21 mouse cellular contexts compared by ENCODE assay signal in the genomic region with DNA sequence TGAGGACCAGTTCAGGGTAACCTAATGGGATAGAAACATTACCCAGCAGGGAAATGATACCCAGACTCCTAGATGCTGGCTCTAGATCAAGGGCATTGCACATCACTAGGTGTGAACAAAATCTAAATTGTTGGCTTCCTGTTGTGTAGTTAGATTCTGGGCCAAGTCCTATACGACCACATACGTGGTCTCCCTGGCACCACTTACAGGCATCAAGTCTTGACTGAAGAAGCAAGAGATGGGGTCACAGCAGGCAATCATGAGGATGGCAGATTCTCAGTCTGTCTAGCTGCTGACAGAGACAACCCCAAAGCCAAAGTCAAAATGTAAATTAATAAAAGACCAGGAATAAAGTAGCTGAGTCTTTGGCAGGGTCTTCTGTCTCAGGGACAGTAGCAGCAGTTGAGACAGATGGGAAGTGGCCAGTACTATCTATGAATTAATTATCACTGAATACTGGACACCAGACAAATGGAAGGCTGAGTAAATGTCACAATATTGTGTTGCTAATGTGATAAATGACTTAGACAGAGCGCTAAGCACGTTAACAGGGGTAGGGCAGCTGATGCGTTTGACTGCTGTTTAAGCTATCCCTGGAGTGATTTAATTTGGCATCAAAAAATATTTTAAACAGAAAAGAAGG. TPM values are rescaled to one million over a fixed set of nuclear protein-coding genes. Genes with fewer than 3 reads are reported as not detected.
DNase-seq lines count a peak whose midpoint lies in the region; ATAC-seq and TF ChIP-seq lines count a peak whose summit lies in the region.
"Had no signal": no experiment of that assay in that cellular context is flagged by ENCODE, and none has a peak within 500 bp of the region (broad histone marks: within the 10 kb centered on the region; RNA-seq: fewer than 3 reads in every experiment).

No protein-coding gene starts in this region.

- no peak overlapping the region for H3K4me3 ChIP-seq in hindbrain, embryonic 15.5 days
- no peak overlapping the region for H3K4me3 ChIP-seq in hindbrain, embryonic 12.5 days
- no peak overlapping the region for H3K4me3 ChIP-seq in spleen, adult 2 months (ENCODE audit: extremely low read depth, insufficient read depth, insufficient read length)
- H3K4me3 ChIP-seq: embryonic facial prominence, embryonic 15.5 days; heart, embryonic 10.5 days; intestine, embryonic 15.5 days; liver, embryonic 13.5 days; midbrain, embryonic 13.5 days; neural tube, embryonic 13.5 days had no signal

- no peak overlapping the region for H3K9ac ChIP-seq in hindbrain, embryonic 15.5 days
- H3K9ac ChIP-seq in hindbrain, embryonic 12.5 days: no peak overlapping the region
- H3K9ac ChIP-seq: embryonic facial prominence, embryonic 15.5 days; intestine, embryonic 15.5 days; liver, embryonic 13.5 days; lung, embryonic 14.5 days; midbrain, embryonic 13.5 days; neural tube, embryonic 13.5 days had no signal

- H3K4me2 ChIP-seq in hindbrain, embryonic 15.5 days: no peak overlapping the region
- H3K4me2 ChIP-seq in hindbrain, embryonic 12.5 days (replicated peaks): no peak overlapping the region
- H3K4me2 ChIP-seq: embryonic facial prominence, embryonic 15.5 days; intestine, embryonic 15.5 days; liver, embryonic 13.5 days; lung, embryonic 14.5 days; midbrain, embryonic 13.5 days; neural tube, embryonic 13.5 days had no signal

- peaks cover 15% of the 10 kb centered on the region; the same call in 1 of the 2 replicates for H3K4me1 ChIP-seq in hindbrain, embryonic 15.5 days (replicated peaks)
- peaks cover 20% of the 10 kb centered on the region for H3K4me1 ChIP-seq in hindbrain, embryonic 12.5 days
- H3K4me1 ChIP-seq in spleen, adult 2 months (ENCODE audit: control insufficient read depth, insufficient read depth, insufficient read length): peaks cover 19% of the 10 kb centered on the region; the same call in 1 of the 2 replicates

- peak; percentile 77 for ATAC-seq in hindbrain, embryonic 15.5 days (ENCODE audit: low FRiP score, low read depth)
- no peak for ATAC-seq in hindbrain, embryonic 12.5 days (ENCODE audit: low FRiP score)
- ATAC-seq: intestine, embryonic 15.5 days; midbrain, embryonic 13.5 days had no signal

- 42% methylated on average over 5 of the region's 5 CpGs for WGBS in hindbrain, embryonic 15.5 days
- WGBS in hindbrain, embryonic 12.5 days: 42% methylated on average over 5 of the region's 5 CpGs
- 76% methylated on average over 5 of the region's 5 CpGs for WGBS in spleen, adult 2 months

- H3K27ac ChIP-seq in hindbrain, embryonic 15.5 days (replicated peaks): no peak overlapping the region
- H3K27ac ChIP-seq in hindbrain, embryonic 12.5 days: no peak overlapping the region
- H3K27ac ChIP-seq in spleen, adult 2 months (ENCODE audit: insufficient read depth, low read length): peak overlapping the region; percentile 52; the same call in 1 of the 2 replicates
- H3K27ac ChIP-seq: embryonic facial prominence, embryonic 15.5 days; heart, embryonic 10.5 days; intestine, embryonic 15.5 days; liver, embryonic 13.5 days; midbrain, embryonic 13.5 days; neural tube, embryonic 13.5 days had no signal

- no peak for TF ChIP-seq POLR2A in spleen, adult 2 months (IDR thresholded peaks at IDR 0.05; ENCODE audit: low read depth, low read length)

- no peaks in the 10 kb centered on the region for H3K36me3 ChIP-seq in hindbrain, embryonic 15.5 days
- no peaks in the 10 kb centered on the region for H3K36me3 ChIP-seq in hindbrain, embryonic 12.5 days
- no peaks in the 10 kb centered on the region for H3K36me3 ChIP-seq in spleen, adult 2 months (ENCODE audit: control insufficient read depth, insufficient read depth, low read length)
- H3K36me3 ChIP-seq: embryonic facial prominence, embryonic 15.5 days; heart, embryonic 10.5 days; intestine, embryonic 15.5 days; liver, embryonic 13.5 days; midbrain, embryonic 13.5 days; neural tube, embryonic 13.5 days had no signal

- no peak for TF ChIP-seq CTCF in spleen, adult 2 months (IDR thresholded peaks at IDR 0.05; ENCODE audit: extremely low read depth, insufficient read depth, insufficient read length, insufficient replicate concordance)

- peak; percentile 84 to 92 for DNase-seq in cerebellum, postnatal 10 days
- DNase-seq in cerebellum, adult 11 months: no peak
- DNase-seq in spleen, adult 2 months (ENCODE audit: low read depth in 1 of 2, low spot score in 2 of 2): no peak
- no peak for DNase-seq in spleen, adult 18-20 months
- no peak for DNase-seq in layer of hippocampus, adult 9-11 months
- DNase-seq in adipocyte (ENCODE audit: low spot score): no peak
- DNase-seq: adrenal gland, postnatal 25 days; cerebellum, adult 18-20 months; gastrocnemius, postnatal 10 days; heart, postnatal 4 days; kidney, adult 9 months; kidney, postnatal 14 days; liver, embryonic 13.5 days; lung, embryonic 14.5 days had no signal

- H3K9me3 ChIP-seq in hindbrain, embryonic 15.5 days: no peaks in the 10 kb centered on the region
- H3K9me3 ChIP-seq in hindbrain, embryonic 12.5 days (replicated peaks): no peaks in the 10 kb centered on the region
- H3K9me3 ChIP-seq: embryonic facial prominence, embryonic 15.5 days; heart, embryonic 10.5 days; intestine, embryonic 15.5 days; liver, embryonic 13.5 days; midbrain, embryonic 13.5 days; neural tube, embryonic 13.5 days had no signal

- no peaks in the 10 kb centered on the region for H3K27me3 ChIP-seq in hindbrain, embryonic 15.5 days
- H3K27me3 ChIP-seq in hindbrain, embryonic 12.5 days: 0 out of 2 replicates have a peak, but pooled peaks cover 3% of the 10 kb centered on the region
- H3K27me3 ChIP-seq in spleen, adult 2 months (ENCODE audit: control insufficient read depth, insufficient read depth, low read length): no peaks in the 10 kb centered on the region
- H3K27me3 ChIP-seq: embryonic facial prominence, embryonic 15.5 days; intestine, embryonic 15.5 days; liver, embryonic 13.5 days; midbrain, embryonic 13.5 days; neural tube, embryonic 13.5 days had no signal

RNA-seq across cellular contexts. Expression of gene Arl4c, which starts 58.7 kb away (rescaled TPM):
- 43.6 and 45.3 TPM in 2 replicates for polyA plus RNA-seq in hindbrain, embryonic 15.5 days (2015; fragmentation: Nextera tagmentation; extraction: Ambion mirVana)
- 49.4 and 49.8 TPM in 2 replicates for polyA plus RNA-seq in hindbrain, embryonic 12.5 days (2016; fragmentation: Nextera tagmentation; extraction: Ambion mirVana)
- polyA plus RNA-seq in spleen, adult 2 months (2012; rRNA removed): 31.0 and 46.1 TPM in 2 replicates

Comparison
In these comparisons a context has a peak if more than half of its experiments do, and no peak if none do; other contexts are left out.
1. DNase-seq: peak in cerebellum, postnatal 10 days (2 of 2); none in cerebellum, adult 11 months (single experiment), spleen, adult 2 months (0 of 2), spleen, adult 18-20 months (0 of 2), layer of hippocampus, adult 9-11 months (single experiment) and adipocyte (single experiment).